Mouse (Mus musculus) skeletal muscle tissue, adult 2 months (tissue): ENCODE measurements around the gene Eif2b2.
A peak's percentile ranks its signal among the peaks of the same experiment; 100 is the strongest.

ENCODE experiments used
- DNase-seq: peaks from one replicate; pipeline ENCODE4 v3.0.0-alpha.2; 2012; ENCODE audit warnings: low read depth, low spot score

Gene Eif2b2

GRCm38 (mm10) chr12:85193923-85194622 lies 25.2 kb upstream of the Eif2b2 start:
- no peak for DNase-seq

GRCm38 (mm10) chr12:85194623-85195018 lies 24.7 kb upstream of the Eif2b2 start:
- peak; percentile 86 for DNase-seq

- DNase-seq = peak; percentile 73
These were observed 24.2 kb upstream of the Eif2b2 start for GRCm38 (mm10) chr12:85195086-85195485.

- no peak for DNase-seq
These were observed 23.1 kb upstream of the Eif2b2 start for GRCm38 (mm10) chr12:85196191-85196590.

- no peak for DNase-seq
These were observed 21.9 kb upstream of the Eif2b2 start for GRCm38 (mm10) chr12:85197371-85197770.

- DNase-seq = no peak
These were observed 21.3 kb upstream of the Eif2b2 start for GRCm38 (mm10) chr12:85197936-85198335.

- no peak for DNase-seq
These were observed 19.3 kb upstream of the Eif2b2 start for GRCm38 (mm10) chr12:85199954-85200353.

GRCm38 (mm10) chr12:85200929-85201829 lies 18.1 kb upstream of the Eif2b2 start:
- no peak for DNase-seq

- DNase-seq = no peak
These were observed 17.5 kb upstream of the Eif2b2 start for GRCm38 (mm10) chr12:85201830-85202147.

- DNase-seq = no peak
These were observed 17.1 kb upstream of the Eif2b2 start for GRCm38 (mm10) chr12:85202191-85202590.

GRCm38 (mm10) chr12:85203699-85204098 lies 15.6 kb upstream of the Eif2b2 start:
- DNase-seq = no peak

- DNase-seq = no peak
These were observed 15.2 kb upstream of the Eif2b2 start for GRCm38 (mm10) chr12:85204105-85204504.

- DNase-seq = no peak
These were observed 13.9 kb upstream of the Eif2b2 start for GRCm38 (mm10) chr12:85205425-85205824.

GRCm38 (mm10) chr12:85208687-85209199 lies 10.5 kb upstream of the Eif2b2 start:
- DNase-seq = no peak

GRCm38 (mm10) chr12:85215031-85215430 lies 4.2 kb upstream of the Eif2b2 start:
- DNase-seq = no peak

GRCm38 (mm10) chr12:85217733-85218310 lies 1.5 kb upstream of the Eif2b2 start:
- DNase-seq = no peak

GRCm38 (mm10) chr12:85219905-85220290 lies 617 bp downstream of the Eif2b2 start:
- DNase-seq = no peak

- DNase-seq = peak; percentile 84
These were observed 7.9 kb downstream of the Eif2b2 start for GRCm38 (mm10) chr12:85227227-85227626.

GRCm38 (mm10) chr12:85227876-85228599 lies 8.8 kb downstream of the Eif2b2 start:
- DNase-seq = no peak

- no peak for DNase-seq
These were observed 14.4 kb downstream of the Eif2b2 start for GRCm38 (mm10) chr12:85233376-85234358.
